Mouse (Mus musculus) forelimb bud, embryonic 11.5 days (tissue): ENCODE data around the gene Tmem50a.

Source experiments
- DNase-seq: peaks from one replicate; pipeline ENCODE4 v3.0.0-alpha.2; 2012; ENCODE audit warnings: low read depth, low spot score

Tmem50a gene

GRCm38 (mm10) chr4:134879410-134879981, 35.3 kb downstream of the Tmem50a start:
- peak; percentile 63 for DNase-seq

DNA sequence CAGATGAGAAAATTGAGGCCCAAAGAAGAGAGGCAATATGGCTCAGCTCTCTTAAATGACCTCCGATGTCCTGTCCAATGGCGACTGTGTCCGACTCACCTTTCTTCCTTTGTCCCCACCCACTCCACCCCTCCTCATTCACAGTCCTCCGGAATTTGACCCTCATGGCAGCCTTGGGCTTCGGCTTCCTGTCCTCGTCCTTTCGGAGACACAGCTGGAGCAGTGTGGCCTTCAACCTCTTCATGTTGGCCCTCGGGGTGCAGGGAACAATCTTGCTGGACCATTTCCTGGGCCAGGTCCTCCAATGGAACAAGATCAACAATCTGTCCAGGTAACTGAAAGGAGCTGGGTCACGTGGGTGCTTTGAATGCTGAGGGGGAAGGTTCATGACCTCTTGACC, 38.7 kb downstream of the Tmem50a start:
- no peak for DNase-seq

DNA sequence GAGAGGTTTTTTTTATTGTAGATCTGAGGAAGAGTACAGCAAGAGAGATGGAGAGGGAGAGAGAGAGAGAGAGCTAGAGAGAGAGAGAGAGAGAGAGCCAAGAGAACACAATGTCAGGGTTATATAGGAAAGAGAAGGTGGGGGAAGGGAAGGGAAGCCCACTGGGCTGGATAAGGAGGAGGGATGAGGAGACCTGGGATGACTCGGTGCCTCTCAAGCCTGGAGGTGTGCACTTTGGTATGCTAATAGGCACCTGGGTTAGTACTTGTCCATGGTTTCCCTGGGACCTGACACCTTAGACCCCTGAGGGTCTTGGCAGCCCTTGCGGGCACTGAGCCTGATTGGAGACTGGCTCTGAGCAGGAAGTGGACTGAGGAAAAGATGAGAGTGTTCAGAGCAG, 42.9 kb downstream of the Tmem50a start:
- no peak for DNase-seq

- no peak for DNase-seq
These were observed 43.3 kb downstream of the Tmem50a start for GRCm38 (mm10) chr4:134871477-134871876.

- no peak for DNase-seq
These were observed 44.9 kb downstream of the Tmem50a start for GRCm38 (mm10) chr4:134869815-134870375.

DNA sequence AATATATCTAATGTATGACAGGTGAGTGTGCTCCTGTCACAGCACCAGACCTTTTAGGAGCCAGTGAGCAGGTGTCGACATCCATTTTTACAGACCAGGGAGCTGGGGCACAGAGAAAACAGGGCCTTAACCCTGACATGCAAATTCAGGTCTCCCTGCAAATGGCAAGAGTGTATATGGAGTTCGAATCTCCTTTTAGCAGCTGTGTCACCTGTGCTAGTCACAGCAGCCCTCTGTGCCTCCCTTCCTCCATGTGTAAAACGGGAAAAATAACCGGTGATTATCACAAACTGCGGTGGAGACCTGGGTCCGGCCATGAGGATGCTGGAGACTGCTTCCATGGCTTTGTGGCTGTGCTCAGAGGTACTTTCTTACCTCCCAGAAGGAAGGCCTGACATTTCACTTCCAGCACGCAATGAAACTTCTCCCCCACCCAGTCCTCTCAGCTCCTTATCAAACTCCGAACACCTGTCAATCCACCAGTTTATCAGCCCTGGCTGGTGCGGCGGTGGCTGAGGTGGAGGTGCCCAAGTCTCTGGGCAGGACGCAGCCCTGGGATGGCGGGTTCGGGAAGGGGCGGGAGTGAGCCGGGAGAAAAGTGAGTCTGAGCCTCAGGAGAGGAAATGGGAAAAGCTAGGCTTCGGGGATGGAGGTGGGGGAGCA, 45.6 kb downstream of the Tmem50a start:
- DNase-seq: no peak

DNA sequence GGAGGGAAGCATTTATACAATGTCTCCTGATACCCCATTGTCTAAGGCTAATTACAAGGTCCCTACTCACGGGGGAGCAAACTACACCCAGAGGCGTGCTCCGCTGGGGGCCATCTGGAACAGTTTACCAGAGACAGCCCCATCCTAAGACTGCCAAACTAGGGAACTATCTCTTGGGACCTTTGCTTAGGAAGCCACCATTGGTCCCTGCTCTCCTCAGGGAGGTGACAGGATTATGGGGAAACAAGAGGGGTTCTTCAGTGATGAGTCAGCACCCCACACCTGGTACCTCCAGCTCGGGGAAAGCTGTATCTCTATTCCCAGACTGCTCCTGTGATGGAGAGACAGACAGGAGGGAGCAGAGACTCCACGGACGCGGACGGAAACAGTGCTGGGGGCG, 46.3 kb downstream of the Tmem50a start:
- DNase-seq: no peak

GRCm38 (mm10) chr4:134868065-134868464, 46.8 kb downstream of the Tmem50a start:
- DNase-seq: no peak

GRCm38 (mm10) chr4:134867661-134868060, 47.2 kb downstream of the Tmem50a start:
- no peak for DNase-seq

DNA sequence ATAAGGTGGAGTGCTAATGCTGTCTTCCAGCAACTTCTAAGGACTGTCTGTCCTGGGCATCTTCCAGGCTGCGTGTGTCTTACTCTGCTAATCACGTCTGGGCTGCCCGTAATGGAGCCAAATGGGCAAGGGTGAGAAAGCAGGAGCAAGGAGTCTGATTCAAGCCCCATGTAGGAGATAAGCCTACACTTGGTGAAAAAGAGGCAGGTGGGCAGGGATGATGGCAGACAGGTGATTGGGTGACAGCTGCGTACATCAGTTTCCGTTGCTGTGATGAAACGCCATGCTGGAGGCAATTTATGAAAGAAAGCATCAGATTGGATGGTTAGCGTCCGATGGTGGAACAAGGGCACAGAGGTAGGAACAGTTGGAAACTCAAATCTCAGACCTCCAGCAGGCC, 47.6 kb downstream of the Tmem50a start:
- DNase-seq: no peak

DNA sequence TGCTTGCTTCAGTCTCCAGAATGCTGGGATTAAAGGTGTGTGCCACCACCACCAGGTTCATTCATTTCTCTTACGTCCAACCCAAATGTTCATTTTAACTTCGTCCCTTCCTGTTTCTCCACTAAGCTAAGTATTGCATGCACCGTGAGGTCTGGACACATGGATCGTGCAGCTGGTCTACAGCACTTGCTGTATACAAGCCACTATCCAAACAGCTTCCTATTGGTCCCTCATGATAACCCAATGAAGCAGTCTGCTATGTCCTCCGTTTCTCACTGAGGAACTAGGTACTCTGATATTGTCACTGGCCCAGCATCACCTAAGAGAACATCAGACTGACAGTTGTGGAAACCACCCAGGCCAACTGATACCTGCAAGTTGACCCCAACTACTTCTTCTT, 49.0 kb downstream of the Tmem50a start:
- no peak for DNase-seq

DNA sequence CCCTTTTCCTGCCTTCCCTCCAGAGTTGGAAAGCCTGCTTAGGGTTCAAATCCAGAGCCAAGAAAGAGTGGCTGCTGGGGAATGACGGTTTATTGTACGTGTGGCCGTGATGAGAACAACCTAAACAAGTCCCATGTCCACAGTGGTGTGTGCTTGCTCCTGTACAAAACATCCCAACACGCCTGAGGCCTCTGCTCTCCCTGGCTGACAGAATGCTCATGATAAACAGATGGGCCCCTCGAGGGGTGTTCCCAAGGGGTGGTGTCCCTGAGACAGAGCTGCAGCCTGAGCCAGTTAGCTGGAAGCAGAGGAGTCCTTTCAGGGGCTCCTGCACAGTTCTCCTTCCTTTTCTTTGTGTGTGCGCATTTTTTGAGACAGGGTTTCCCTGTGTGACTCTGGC, 49.5 kb downstream of the Tmem50a start:
- DNase-seq: no peak

DNA sequence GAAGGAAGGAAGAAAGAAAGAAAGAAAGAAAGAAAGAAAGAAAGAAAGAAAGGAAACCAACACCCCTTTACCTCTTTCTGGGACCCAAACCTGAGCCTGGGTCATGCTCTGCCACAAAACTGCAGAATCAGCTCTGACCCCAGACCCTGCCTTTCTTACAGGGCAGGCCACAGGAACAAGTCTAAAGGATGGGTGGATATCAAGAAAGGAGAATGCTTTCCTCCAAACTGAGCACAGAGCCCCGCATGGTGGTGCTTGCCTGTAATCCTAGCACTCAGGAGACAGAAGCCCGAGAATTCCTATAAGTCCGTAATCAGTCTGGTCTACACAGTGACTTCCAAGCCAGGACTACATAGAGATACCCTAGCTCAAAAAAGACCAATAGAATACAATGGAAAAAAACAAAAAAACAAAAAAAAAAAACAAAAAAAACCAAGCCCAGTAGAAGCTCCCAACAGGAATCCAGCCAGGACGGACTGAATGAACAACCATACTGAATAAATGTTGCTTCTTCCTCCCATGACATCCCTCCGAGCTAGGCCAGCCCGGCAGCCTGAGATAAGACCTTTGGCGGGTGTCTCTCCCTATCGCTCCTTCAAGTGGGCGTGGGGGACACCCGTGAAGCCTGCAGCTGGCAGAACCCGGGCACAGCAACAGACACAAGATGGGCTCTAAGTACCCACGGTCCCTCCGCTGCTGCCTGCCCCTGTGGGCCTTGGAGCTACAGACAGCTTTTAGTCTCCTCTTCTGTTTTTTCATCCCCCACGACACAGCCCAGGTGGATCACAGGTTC, 50.7 kb downstream of the Tmem50a start, which contains the start of gene Rhd:
Rhd (plus strand) TSS at position 600 of the 793 bp plus-strand sequence.
- no peak for DNase-seq

DNA sequence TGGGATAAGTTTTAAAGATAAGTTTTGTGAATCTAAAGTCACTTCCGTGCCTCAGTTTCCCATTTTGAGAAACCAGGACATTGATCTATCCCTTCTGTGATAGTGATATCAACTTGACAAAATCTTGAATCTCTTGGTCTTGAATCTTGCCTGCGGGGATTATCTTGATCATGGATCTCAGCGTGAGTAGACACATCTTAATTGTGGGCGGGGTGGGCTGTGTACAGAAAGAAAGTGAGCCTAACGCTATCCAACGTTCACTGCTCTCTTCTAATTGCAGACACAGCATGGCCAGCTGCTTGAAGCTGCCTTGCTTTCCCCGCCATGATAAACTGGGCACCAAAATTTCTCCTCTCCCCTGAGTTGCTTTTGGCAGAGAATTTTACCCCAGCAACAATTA, 51.8 kb downstream of the Tmem50a start:
- no peak for DNase-seq

DNA sequence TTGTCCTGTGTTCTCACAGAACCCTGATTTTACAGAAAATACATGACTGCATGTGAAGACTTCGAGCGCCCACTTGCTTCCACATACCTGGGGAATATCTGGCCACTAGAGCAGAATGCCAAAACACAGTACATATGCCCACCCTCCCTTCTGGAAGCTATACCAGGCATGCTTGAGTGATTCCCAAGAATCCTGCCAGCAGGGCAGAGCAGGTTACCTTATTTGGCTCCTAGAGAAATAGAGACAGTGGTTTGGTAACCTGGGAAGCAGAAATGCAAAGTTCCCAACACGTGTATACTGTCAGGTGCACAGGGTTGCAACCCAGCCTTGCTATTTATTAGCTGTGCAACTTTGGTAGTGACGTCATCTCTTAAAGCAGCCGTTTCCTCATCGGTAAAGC, 52.9 kb downstream of the Tmem50a start:
- DNase-seq: no peak

DNA sequence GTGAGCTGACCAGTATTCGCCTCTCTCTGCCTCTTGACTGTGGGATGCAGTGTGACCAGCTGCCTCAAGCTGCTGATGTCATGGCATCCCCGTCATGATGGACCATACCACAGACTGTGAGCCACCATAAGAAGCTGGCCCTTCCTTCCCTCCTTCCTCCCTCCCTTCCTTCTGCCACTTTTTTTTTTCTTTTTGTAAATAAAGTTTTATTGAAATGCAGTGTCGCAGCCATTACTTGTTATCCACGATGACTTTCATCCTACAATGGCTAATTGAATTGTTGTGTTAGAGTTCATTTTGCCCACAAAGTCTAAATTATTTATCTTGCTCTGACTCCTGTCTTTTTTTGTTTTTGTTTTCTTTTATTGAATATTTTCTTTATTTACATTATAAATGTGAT, 56.3 kb downstream of the Tmem50a start:
- DNase-seq: no peak

DNA sequence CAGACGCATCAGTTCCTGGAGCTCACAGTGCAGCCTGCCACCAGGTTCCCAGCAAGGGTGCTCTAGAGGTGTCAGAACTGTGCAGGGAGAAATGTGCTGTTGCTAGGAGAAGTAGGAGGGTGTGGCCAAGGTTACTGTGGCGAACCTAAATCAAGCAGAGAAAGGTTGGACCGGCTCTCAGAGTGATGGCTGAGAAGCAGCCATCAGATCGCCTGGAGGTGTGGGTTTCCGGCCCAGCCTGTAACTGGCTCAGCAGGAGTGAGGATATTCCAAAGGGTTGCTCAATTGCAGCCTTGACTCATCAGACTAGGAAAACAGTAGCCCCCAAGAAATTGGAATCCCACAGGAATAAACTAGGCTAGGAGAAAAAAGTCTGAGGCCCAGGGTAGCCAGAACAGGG, 58.3 kb downstream of the Tmem50a start:
- no peak for DNase-seq

- DNase-seq: no peak
These were observed 58.8 kb downstream of the Tmem50a start for GRCm38 (mm10) chr4:134856056-134856455.

- no peak for DNase-seq
These were observed 59.5 kb downstream of the Tmem50a start for GRCm38 (mm10) chr4:134855371-134855770.

- peak; percentile 89 for DNase-seq
These were observed 61.0 kb downstream of the Tmem50a start for GRCm38 (mm10) chr4:134853637-134854485.

DNA sequence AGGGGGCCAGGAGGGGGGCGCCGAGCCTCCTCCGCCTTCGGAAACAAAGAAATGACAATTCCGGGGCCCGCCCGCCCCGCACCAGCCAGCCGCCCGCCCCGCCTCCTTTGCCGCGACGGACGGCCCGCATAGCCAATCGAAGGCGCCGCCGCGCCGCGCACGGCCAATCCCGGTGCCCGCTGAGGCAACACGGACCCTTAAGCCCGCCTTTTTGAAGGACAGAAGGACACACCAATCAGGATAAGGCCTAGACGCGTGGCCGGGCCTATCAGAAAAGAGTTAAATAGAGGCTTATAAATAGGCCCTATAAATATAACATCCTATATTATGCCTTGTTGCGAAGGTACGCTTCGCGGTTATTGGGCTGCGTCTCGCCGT, 61.6 kb downstream of the Tmem50a start, which contains the start of gene Maco1:
Maco1 (minus strand) TSS at position 87 of the 378 bp plus-strand sequence.
- DNase-seq: peak; percentile 99
